Mouse (Mus musculus): Measurements from ENCODE around the gene Wdr60.

DNA sequence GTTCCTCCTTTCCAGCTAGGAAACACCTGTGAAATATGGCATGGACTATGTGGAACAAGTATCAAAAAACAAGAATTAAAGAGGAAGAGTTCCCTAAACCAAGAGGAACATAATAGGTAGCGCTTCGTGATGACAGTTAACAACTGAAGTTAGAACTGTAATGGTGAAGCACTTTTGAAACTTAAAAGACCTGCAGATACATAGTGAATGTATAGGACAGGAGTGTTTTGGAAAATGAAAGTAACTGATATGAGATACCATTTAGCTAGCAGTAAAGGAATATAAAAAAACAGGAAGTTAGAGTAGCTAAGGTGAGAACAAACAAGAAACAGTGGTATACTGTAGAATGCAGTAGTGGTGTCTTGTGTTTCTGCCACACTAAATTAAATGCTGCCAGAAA is 20.0 kb upstream of the Wdr60 start:
- TF ChIP-seq CTCF (IDR thresholded peaks at IDR 0.05; ENCODE audit: borderline replicate concordance, control insufficient read depth, extremely low read depth, insufficient read depth, low read length, poor library complexity) = no peak
- TF ChIP-seq POLR2A (IDR thresholded peaks at IDR 0.05; ENCODE audit: control insufficient read depth, extremely low read depth, insufficient read depth, low read length, poor library complexity) = no peak
